Mouse (Mus musculus) embryonic facial prominence, embryonic 11.5 days (tissue): ENCODE data around the gene Ppp1r1c. TPM values are rescaled to one million over a fixed set of nuclear protein-coding genes. Genes with fewer than 3 reads are reported as not detected.

ENCODE experiments used
- ATAC-seq: fragments of 200-750 bp; cut with Nextera tagmentation; replicated peaks from 2 replicates; pipeline ENCODE4 v1.8.0; 2017; ENCODE audit warnings: low read depth; ENCODE audit not compliant: insufficient number of reproducible peaks, low FRiP score, low TSS enrichment
- DNase-seq: peaks from one replicate; pipeline ENCODE4 v3.0.0-alpha.2; 2015; ENCODE audit warnings: low spot score
- H3K27ac ChIP-seq: fragments of 300-500 bp; sonication (generic); replicated peaks from 2 replicates; pipeline ENCODE4 v1.5.1; 2014; ENCODE audit warnings: mild to moderate bottlenecking, low read depth, low read length, control low read depth
- H3K27me3 ChIP-seq: fragments of 300-500 bp; sonication (generic); 2 replicates; pipeline ENCODE4 v1.6.1; 2014; ENCODE audit warnings: mild to moderate bottlenecking, low read length, moderate library complexity, mixed read lengths; ENCODE audit not compliant: control insufficient read depth, insufficient read depth
- H3K36me3 ChIP-seq: fragments of 300-500 bp; sonication (generic); replicated peaks from 2 replicates; pipeline ENCODE4 v1.6.1; 2014; ENCODE audit warnings: low read depth, mild to moderate bottlenecking, low read length, moderate library complexity, mixed read lengths; ENCODE audit not compliant: control insufficient read depth, insufficient read depth
- H3K4me1 ChIP-seq: fragments of 300-500 bp; sonication (generic); 2 replicates; pipeline ENCODE4 v1.6.1; 2014; ENCODE audit warnings: low read length, mixed read lengths; ENCODE audit not compliant: control insufficient read depth, insufficient read depth
- H3K4me2 ChIP-seq: fragments of 300-500 bp; sonication (generic); 2 replicates; pipeline ENCODE4 v1.6.1; 2014; ENCODE audit warnings: low read depth, mild to moderate bottlenecking, control low read depth, low read length, moderate library complexity
- H3K4me3 ChIP-seq: fragments of 300-500 bp; sonication (generic); 2 replicates; pipeline ENCODE4 v1.5.1; 2014; ENCODE audit warnings: low read depth, low read length, control low read depth
- H3K9ac ChIP-seq: fragments of 300-500 bp; sonication (generic); replicated peaks from 2 replicates; pipeline ENCODE4 v1.6.1; 2014; ENCODE audit warnings: mild to moderate bottlenecking, control low read depth, low read length
- H3K9me3 ChIP-seq: fragments of 300-500 bp; sonication (generic); replicated peaks from 2 replicates; pipeline ENCODE4 v1.6.1; 2016; ENCODE audit warnings: mild to moderate bottlenecking, low read length, inconsistent platforms, mixed read lengths; ENCODE audit not compliant: control insufficient read depth
- WGBS: fragments of 180-500 bp; shearing (Covaris S2); extraction: QIAGEN DNeasy Blood & Tissue Kit; methylation state at CpG from one replicate; pipeline ENCODE4 v1.1.7; 2014; 5-methylcytosine and 5-hydroxymethylcytosine counted together
- polyA plus RNA-seq: library from polyadenylated mRNA; unstranded; fragments of >200 nt; fragmentation: Nextera tagmentation; extraction: Ambion mirVana; gene quantifications from 2 replicates; pipeline ENCODE4 v1.2.1, GENCODE M21; 2014

Gene Ppp1r1c
- polyA plus RNA-seq, 1 experiment from 2014 or later, result 23.3 TPM

DNA sequence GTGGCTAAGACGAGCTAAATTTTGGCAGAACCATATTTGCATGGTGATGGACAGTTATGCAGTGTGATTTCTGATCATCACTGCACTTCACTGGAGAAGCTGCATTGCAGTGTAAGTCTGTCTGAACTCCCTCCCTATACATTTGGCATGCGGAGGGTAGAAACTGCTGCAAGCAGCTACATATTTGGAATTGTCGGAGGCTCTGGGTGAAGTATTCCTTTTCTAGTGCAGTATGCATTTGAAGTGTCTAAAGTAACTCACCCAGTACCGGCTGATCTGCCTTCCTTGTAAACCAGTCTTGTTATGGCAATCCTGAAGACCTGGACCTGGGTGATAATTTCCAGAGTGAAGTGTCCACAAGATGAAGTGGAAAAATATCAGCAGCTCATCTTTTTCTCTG, 25.9 kb upstream of the Ppp1r1c start:
- Histone ChIP-seq H3K9me3 (no peaks in the 10 kb centered on the region), H3K4me1 (no peaks in the 10 kb centered on the region), H3K27me3 (no peaks in the 10 kb centered on the region), H3K27ac (no peak overlapping the region), H3K4me3 (no peak overlapping the region), H3K36me3 (no peaks in the 10 kb centered on the region), H3K4me2 (no peak overlapping the region), H3K9ac (no peak overlapping the region)
- ATAC-seq (no peak), DNase-seq (no peak)
- WGBS, result 82% methylated on average over 4 of the region's 4 CpGs

DNA sequence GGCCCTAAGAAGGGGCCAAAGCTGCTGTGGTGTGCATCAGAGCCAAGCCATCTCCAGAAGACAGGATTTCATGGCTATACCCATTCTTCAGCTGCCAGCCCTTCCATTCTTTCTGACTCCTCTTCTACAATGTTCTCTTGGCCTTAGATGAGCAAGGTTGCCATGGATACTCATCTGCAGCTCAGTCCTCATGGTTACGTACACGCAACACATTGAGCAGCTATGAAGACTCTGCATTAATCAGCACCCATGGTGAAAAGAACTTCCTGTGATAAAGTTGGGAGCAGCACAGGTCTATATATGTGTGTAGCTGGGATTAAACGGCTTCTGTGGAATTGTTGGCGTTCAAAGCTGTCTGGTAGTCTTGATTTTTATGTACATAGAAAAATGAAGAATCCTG, 24.3 kb upstream of the Ppp1r1c start:
- H3K36me3 ChIP-seq, result no peaks in the 10 kb centered on the region
- no peak overlapping the region for H3K27ac ChIP-seq
- no peak overlapping the region for H3K9ac ChIP-seq
- DNase-seq (no peak), ATAC-seq (no peak)
- H3K4me2 ChIP-seq, result no peak overlapping the region
- H3K4me1 ChIP-seq, result no peaks in the 10 kb centered on the region
- H3K27me3 ChIP-seq, result no peaks in the 10 kb centered on the region
- no peaks in the 10 kb centered on the region for H3K9me3 ChIP-seq
- no peak overlapping the region for H3K4me3 ChIP-seq
- 91% methylated on average over 4 of the region's 4 CpGs for WGBS

DNA sequence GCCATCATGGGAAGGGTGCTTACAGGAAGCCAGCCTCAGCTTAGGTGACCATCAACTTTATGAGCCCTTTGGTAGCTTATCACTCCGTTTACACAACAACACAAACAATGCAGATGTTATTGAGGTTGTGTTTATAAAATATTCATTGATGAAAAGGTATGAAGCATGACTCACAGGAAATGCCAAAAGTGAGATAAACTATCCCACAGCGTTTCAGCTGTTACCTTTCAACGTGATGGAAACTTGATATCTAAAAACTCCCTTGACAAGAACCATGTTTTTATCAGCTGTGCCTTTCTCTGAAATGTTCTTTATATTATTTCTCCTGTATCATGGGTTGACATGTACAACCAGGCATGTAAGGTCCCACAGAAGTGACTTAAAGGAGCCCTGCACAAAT, 16.7 kb upstream of the Ppp1r1c start:
- no peaks in the 10 kb centered on the region for H3K27me3 ChIP-seq
- no peak overlapping the region for H3K4me2 ChIP-seq
- WGBS, result 64% methylated on average over 3 of the region's 3 CpGs
- no peaks in the 10 kb centered on the region for H3K36me3 ChIP-seq
- no peak overlapping the region for H3K27ac ChIP-seq
- no peaks in the 10 kb centered on the region for H3K4me1 ChIP-seq
- H3K4me3 ChIP-seq, result no peak overlapping the region
- no peaks in the 10 kb centered on the region for H3K9me3 ChIP-seq
- DNase-seq (no peak), ATAC-seq (no peak)
- no peak overlapping the region for H3K9ac ChIP-seq

DNA sequence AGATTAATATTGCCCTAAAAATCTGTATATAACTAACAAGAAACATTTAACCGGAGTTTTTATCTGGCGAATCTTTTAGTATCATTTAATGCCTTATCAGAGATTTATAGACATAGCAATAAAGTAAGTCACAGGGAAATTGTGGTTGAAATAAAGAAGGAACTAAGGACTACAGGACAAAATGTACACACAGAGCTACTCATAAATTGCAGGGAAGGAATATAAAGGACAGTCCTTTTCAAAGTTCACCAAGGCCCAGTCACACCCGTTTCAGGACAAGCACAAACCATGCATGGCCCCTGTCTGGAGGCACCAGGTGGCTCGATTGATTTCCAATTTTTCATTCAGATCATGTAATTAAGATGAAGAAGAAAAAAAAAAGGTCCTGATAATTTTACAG, 12.4 kb upstream of the Ppp1r1c start:
- no peak overlapping the region for H3K4me3 ChIP-seq
- no peak overlapping the region for H3K9ac ChIP-seq
- no peaks in the 10 kb centered on the region for H3K27me3 ChIP-seq
- 87% methylated on average over 4 of the region's 4 CpGs for WGBS
- no peak overlapping the region for H3K27ac ChIP-seq
- H3K4me2 ChIP-seq, result no peak overlapping the region
- no peak for ATAC-seq
- no peaks in the 10 kb centered on the region for H3K36me3 ChIP-seq
- no peak for DNase-seq
- no peaks in the 10 kb centered on the region for H3K4me1 ChIP-seq
- no peaks in the 10 kb centered on the region for H3K9me3 ChIP-seq

DNA sequence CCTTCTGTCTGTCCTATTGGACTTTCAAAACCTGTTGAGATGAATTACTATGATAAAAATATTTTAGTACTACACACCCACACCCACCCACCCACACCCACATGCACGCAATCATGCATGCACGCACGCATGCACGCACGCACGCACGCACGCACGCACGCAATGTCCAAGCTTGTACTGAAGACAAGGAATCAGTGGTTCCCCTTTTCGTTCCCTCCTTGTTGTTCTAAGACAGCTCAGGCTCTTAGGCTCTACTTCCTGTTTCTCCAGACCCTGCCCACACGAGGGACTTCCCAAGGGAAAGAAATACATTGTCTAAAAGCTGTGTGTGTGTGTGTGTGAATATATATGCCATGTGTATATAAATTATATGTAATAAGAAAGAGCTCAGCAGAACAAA, 11.6 kb upstream of the Ppp1r1c start:
- Histone ChIP-seq H3K4me3 (no peak overlapping the region), H3K27ac (no peak overlapping the region), H3K27me3 (no peaks in the 10 kb centered on the region), H3K4me1 (no peaks in the 10 kb centered on the region), H3K36me3 (no peaks in the 10 kb centered on the region), H3K9me3 (no peaks in the 10 kb centered on the region), H3K9ac (no peak overlapping the region), H3K4me2 (no peak overlapping the region)
- WGBS, result 90% methylated on average over 12 of the region's 12 CpGs
- ATAC-seq (no peak), DNase-seq (no peak)

DNA sequence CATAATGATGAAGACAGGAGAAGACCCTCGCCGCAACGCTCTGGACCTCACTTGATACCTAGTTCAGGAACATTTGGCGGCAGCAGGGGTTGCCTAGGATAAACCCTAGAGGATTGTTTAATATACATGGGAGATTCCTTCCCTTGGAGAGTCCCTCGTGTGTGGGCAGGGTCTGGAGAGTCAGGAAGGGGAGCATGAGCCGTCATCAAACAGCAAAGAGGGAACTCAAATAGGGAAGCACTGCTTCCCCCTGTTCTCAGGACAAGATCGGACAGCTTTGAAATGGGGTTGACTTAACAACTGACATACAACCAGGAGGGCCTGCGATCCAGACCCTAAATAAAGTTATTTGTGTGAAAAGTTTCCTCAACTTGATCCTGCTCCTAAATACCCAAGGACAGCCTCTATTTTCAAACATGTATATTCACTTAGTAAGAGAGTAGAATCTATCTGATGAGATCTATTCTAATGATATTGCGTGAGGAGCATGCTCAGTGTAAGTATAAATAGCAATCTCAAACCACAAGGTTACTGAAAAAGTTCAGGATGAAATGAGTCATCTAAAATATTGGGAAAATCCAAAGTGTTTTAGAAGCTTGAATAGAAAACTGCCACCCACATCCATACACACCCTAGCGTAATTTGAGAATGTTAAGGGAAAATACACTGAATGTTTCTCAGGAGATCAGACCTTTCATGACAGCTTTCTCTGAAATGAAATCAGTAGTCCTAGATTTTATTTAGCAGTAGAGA, 10.9 kb upstream of the Ppp1r1c start:
- H3K36me3 ChIP-seq, result no peaks in the 10 kb centered on the region
- H3K27me3 ChIP-seq, result no peaks in the 10 kb centered on the region
- 83% methylated on average over 10 of the region's 10 CpGs for WGBS
- no peaks in the 10 kb centered on the region for H3K4me1 ChIP-seq
- no peak overlapping the region for H3K4me3 ChIP-seq
- no peak for DNase-seq
- no peak overlapping the region for H3K9ac ChIP-seq
- no peak for ATAC-seq
- no peak overlapping the region for H3K4me2 ChIP-seq
- no peaks in the 10 kb centered on the region for H3K9me3 ChIP-seq
- H3K27ac ChIP-seq, result no peak overlapping the region

DNA sequence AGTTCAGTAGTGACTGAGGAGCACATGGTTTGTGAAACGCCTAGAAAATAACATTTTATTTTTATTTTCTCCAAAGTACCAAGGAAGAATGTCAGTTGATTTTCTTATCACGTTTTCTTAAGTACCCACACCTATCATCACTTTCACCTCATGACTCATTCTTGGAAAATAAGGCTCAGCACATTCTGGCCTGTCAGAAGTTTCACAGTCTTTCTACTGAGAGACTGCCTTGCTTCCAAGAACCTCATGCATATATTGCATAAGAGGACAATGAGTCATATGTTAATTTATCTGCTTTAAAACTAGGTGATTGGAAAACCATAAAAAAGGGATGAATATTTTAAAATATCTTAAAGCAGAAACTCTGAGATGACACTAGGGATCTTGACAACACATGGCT, 9.4 kb upstream of the Ppp1r1c start:
- Histone ChIP-seq H3K36me3 (no peaks in the 10 kb centered on the region), H3K27me3 (no peaks in the 10 kb centered on the region), H3K27ac (no peak overlapping the region), H3K9me3 (no peaks in the 10 kb centered on the region), H3K4me1 (no peaks in the 10 kb centered on the region), H3K9ac (no peak overlapping the region), H3K4me3 (no peak overlapping the region), H3K4me2 (no peak overlapping the region)
- DNase-seq (no peak), ATAC-seq (no peak)
- WGBS, result 79% methylated on average over 2 of the region's 2 CpGs

DNA sequence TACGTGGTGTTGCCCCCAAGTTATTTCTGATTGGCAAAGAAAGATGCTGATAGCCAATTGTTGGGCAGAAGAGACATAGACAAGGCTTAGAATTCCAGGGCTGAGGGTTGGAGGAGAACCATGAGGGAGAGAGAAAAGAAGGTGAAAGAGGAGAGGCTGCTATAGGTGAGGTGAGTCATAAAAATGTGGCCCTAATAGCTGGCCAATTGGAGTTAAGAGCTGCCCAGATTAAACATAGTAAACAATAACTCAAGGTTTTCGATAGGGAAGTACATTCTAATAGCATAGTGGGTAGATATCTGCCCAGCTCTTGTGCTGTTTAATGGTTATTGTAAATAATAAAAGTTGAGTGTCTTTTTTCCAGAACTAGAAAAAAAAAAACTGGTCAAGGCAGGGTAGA, 2.8 kb upstream of the Ppp1r1c start:
- Histone ChIP-seq H3K36me3 (no peaks in the 10 kb centered on the region), H3K4me1 (no peaks in the 10 kb centered on the region), H3K9me3 (no peaks in the 10 kb centered on the region), H3K9ac (no peak overlapping the region), H3K4me3 (no peak overlapping the region), H3K27ac (no peak overlapping the region), H3K4me2 (no peak overlapping the region), H3K27me3 (no peaks in the 10 kb centered on the region)
- 80% methylated on average over 2 of the region's 2 CpGs for WGBS
- DNase-seq (no peak), ATAC-seq (no peak)
